Mouse (Mus musculus): ENCODE data around the gene Sgo1.
"Not testable (repeated sequence)": the region's sequence is repeated elsewhere in the genome, so short reads cannot be mapped to it uniquely, and the experiment has no call there.

- not testable (repeated sequence) for TF ChIP-seq GATA1, TAL1 (IDR thresholded peaks at IDR 0.05; ENCODE audit: low read length)
Measured at GRCm38 (mm10) chr17:53715161-53715560, 26.0 kb upstream of the Sgo1 start.

Data from erythroblast, embryonic 14.5 days (primary cell).